Mouse (Mus musculus): Measurements from ENCODE around the gene Gm49387.

DNA sequence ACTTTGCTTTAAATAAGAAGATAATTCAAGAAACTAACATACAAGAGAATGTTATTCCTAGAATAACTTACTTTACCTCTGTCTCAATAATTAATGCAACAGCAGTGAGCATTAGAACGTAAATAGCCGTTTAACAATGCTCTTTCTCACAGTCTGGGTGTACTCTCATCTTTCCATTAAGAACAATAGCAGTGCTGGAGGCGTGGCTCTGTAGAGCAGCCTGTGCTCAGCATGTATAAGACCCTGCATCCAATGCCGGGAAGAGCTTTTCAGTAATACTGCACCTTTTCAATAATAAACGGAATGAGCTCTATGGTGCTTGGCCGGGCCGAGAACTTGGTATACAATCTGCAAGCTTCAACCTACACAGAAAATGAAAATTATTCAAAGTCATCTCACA, 10.0 kb downstream of the Gm49387 start:
- TF ChIP-seq CTCF (IDR thresholded peaks at IDR 0.05; ENCODE audit: low read depth, low read length) (no peak), POLR2A (IDR thresholded peaks at IDR 0.05; ENCODE audit: insufficient read depth, low read length) (no peak)
